Mouse (Mus musculus) kidney, postnatal 0 days (tissue): Measurements from ENCODE around the gene Nutm1. TPM values are rescaled to one million over a fixed set of nuclear protein-coding genes. Genes with fewer than 3 reads are reported as not detected.

Experiments
- ATAC-seq: fragments of 200-750 bp; cut with Nextera tagmentation; replicated peaks from 2 replicates; pipeline ENCODE4 v1.8.0; 2017; ENCODE audit warnings: low read depth, moderate number of reproducible peaks, moderate TSS enrichment, moderate library complexity; ENCODE audit not compliant: low FRiP score
- DNase-seq: peaks from one replicate; pipeline ENCODE4 v3.0.0-alpha.2; 2016; ENCODE audit warnings: low spot score
- H3K27ac ChIP-seq: fragments of 300-500 bp; sonication (generic); 2 replicates; pipeline ENCODE4 v1.5.1; 2014; ENCODE audit warnings: mild to moderate bottlenecking
- H3K27me3 ChIP-seq: fragments of 300-500 bp; sonication (generic); 2 replicates; pipeline ENCODE4 v1.6.1; 2014; ENCODE audit warnings: low read length, mixed read lengths; ENCODE audit not compliant: insufficient read depth
- H3K36me3 ChIP-seq: fragments of 300-500 bp; sonication (generic); 2 replicates; pipeline ENCODE4 v1.6.1; 2014; ENCODE audit warnings: low read length, mixed read lengths; ENCODE audit not compliant: insufficient read depth
- H3K4me1 ChIP-seq: fragments of 300-500 bp; sonication (generic); replicated peaks from 2 replicates; pipeline ENCODE4 v1.6.1; 2014; ENCODE audit warnings: antibody characterized with exemption, low read length, mixed read lengths; ENCODE audit not compliant: insufficient read depth
- H3K4me2 ChIP-seq: fragments of 300-500 bp; sonication (generic); 2 replicates; pipeline ENCODE4 v1.6.1; 2014; ENCODE audit warnings: mild to moderate bottlenecking, low read length, moderate library complexity, mixed read lengths
- H3K4me3 ChIP-seq: fragments of 300-500 bp; sonication (generic); replicated peaks from 2 replicates; pipeline ENCODE4 v1.5.1; 2014; ENCODE audit warnings: low read depth, low read length
- H3K9ac ChIP-seq: fragments of 300-500 bp; sonication (generic); 2 replicates; pipeline ENCODE4 v1.6.1; 2014; ENCODE audit warnings: low read depth, low read length
- H3K9me3 ChIP-seq: fragments of 300-500 bp; sonication (generic); replicated peaks from 2 replicates; pipeline ENCODE4 v1.6.1; 2016; ENCODE audit warnings: low read length, inconsistent platforms, mixed read lengths
- CTCF ChIP-seq: IDR thresholded peaks from 2 replicates; pipeline ENCODE4 v1.5.1; 2016; ENCODE audit warnings: antibody characterized with exemption, low read depth, mild to moderate bottlenecking, moderate library complexity
- WGBS: fragments of 180-500 bp; shearing (Covaris S2); extraction: QIAGEN DNeasy Blood & Tissue Kit; methylation state at CpG from one replicate; pipeline ENCODE4 v1.1.7; 2014; 5-methylcytosine and 5-hydroxymethylcytosine counted together
- polyA plus RNA-seq: library from polyadenylated mRNA; unstranded; fragments of >200 nt; fragmentation: Nextera tagmentation; extraction: Ambion mirVana; gene quantifications from 2 replicates; pipeline ENCODE4 v1.2.1, GENCODE M21; 2015

Nutm1 gene
- polyA plus RNA-seq, 1 experiment from 2014 or later = 0.05 TPM

- DNase-seq (no peak), ATAC-seq (no peak)
- no peaks in the 10 kb centered on the region for H3K36me3 ChIP-seq
- H3K4me3 ChIP-seq = no peak overlapping the region
- no peaks in the 10 kb centered on the region for H3K27me3 ChIP-seq
- WGBS = 94% methylated on average over 2 of the region's 2 CpGs
- no peaks in the 10 kb centered on the region for H3K9me3 ChIP-seq
- no peak for TF ChIP-seq CTCF
- no peak overlapping the region for H3K27ac ChIP-seq
- H3K4me1 ChIP-seq = 0 out of 2 replicates have a peak, but pooled peaks cover 4% of the 10 kb centered on the region
- H3K9ac ChIP-seq = no peak overlapping the region
- no peak overlapping the region for H3K4me2 ChIP-seq
Measured at GRCm38 (mm10) chr2:112272909-112273308, 13.8 kb upstream of the Nutm1 start.

GRCm38 (mm10) chr2:112270011-112270410 is 10.9 kb upstream of the Nutm1 start:
- 0 out of 2 replicates have a peak, but pooled peaks cover 4% of the 10 kb centered on the region for H3K4me1 ChIP-seq
- H3K9me3 ChIP-seq = no peaks in the 10 kb centered on the region
- 90% methylated on average over 2 of the region's 2 CpGs for WGBS
- no peak overlapping the region for H3K9ac ChIP-seq
- H3K36me3 ChIP-seq = no peaks in the 10 kb centered on the region
- H3K4me2 ChIP-seq = no peak overlapping the region
- no peak for TF ChIP-seq CTCF
- DNase-seq (no peak), ATAC-seq (no peak)
- H3K27me3 ChIP-seq = no peaks in the 10 kb centered on the region
- H3K27ac ChIP-seq = no peak overlapping the region
- no peak overlapping the region for H3K4me3 ChIP-seq

GRCm38 (mm10) chr2:112267547-112268269 is 8.6 kb upstream of the Nutm1 start:
- no peaks in the 10 kb centered on the region for H3K9me3 ChIP-seq
- WGBS = 53% methylated on average over 8 of the region's 8 CpGs
- H3K27me3 ChIP-seq = no peaks in the 10 kb centered on the region
- DNase-seq (no peak), ATAC-seq (no peak)
- H3K4me1 ChIP-seq = peaks cover 12% of the 10 kb centered on the region; the same call in 1 of the 2 replicates
- no peak overlapping the region for H3K9ac ChIP-seq
- H3K36me3 ChIP-seq = no peaks in the 10 kb centered on the region
- no peak for TF ChIP-seq CTCF
- H3K4me3 ChIP-seq = peak overlapping the region; percentile 84
- no peak overlapping the region for H3K27ac ChIP-seq
- H3K4me2 ChIP-seq = peak overlapping the region; percentile 81

GRCm38 (mm10) chr2:112266780-112267179 is 7.7 kb upstream of the Nutm1 start:
- H3K9ac ChIP-seq = peak overlapping the region; percentile 85
- DNase-seq = peak; percentile 31

GRCm38 (mm10) chr2:112266242-112266592 is 7.1 kb upstream of the Nutm1 start, which contains the start of gene Gm21985:
Gene Gm21985, plus strand, starts transcription at chr2:112266314.
- ATAC-seq (peak; percentile 26), DNase-seq (peak; percentile 68)
- no peaks in the 10 kb centered on the region for H3K9me3 ChIP-seq
- TF ChIP-seq CTCF = no peak
- peak within 1 kb of the TSS; percentile 81 for H3K4me2 ChIP-seq
- no peaks in the 10 kb centered on the region for H3K27me3 ChIP-seq
- H3K4me1 ChIP-seq = peaks cover 14% of the 10 kb centered on the region; the same call in 1 of the 2 replicates
- peak within 1 kb of the TSS; percentile 91 for H3K27ac ChIP-seq
- no peaks in the 10 kb centered on the region for H3K36me3 ChIP-seq
- 2% methylated on average over 11 of the region's 11 CpGs for WGBS
- peak within 1 kb of the TSS; percentile 85 for H3K9ac ChIP-seq
- H3K4me3 ChIP-seq = peak within 1 kb of the TSS; percentile 84

More at GRCm38 (mm10) chr2:112266780-112267179, 7.7 kb upstream of the Nutm1 start:
- Histone ChIP-seq H3K36me3 (no peaks in the 10 kb centered on the region), H3K4me2 (peak overlapping the region; percentile 81), H3K27me3 (no peaks in the 10 kb centered on the region), H3K4me3 (peak overlapping the region; percentile 84), H3K4me1 (peaks cover 14% of the 10 kb centered on the region; the same call in 1 of the 2 replicates), H3K27ac (peak overlapping the region; percentile 91; the same call in 1 of the 2 replicates), H3K9me3 (no peaks in the 10 kb centered on the region)
- no peak for ATAC-seq
- TF ChIP-seq CTCF = no peak
- WGBS = 21% methylated on average over 10 of the region's 10 CpGs

GRCm38 (mm10) chr2:112265448-112266241 is 6.6 kb upstream of the Nutm1 start, which contains the start of gene Slc12a6:
Gene Slc12a6, plus strand, starts transcription at chr2:112265825.
- no peaks in the 10 kb centered on the region for H3K27me3 ChIP-seq
- ATAC-seq (peak; percentile 95), DNase-seq (peak; percentile 96)
- peak within 1 kb of the TSS; percentile 84 for H3K4me3 ChIP-seq
- peak within 1 kb of the TSS; percentile 81 for H3K4me2 ChIP-seq
- under 1% methylated on average over 72 of the region's 85 CpGs for WGBS
- no peaks in the 10 kb centered on the region for H3K9me3 ChIP-seq
- TF ChIP-seq CTCF = peak; percentile 43; the same call in 1 of the 2 replicates
- no peaks in the 10 kb centered on the region for H3K36me3 ChIP-seq
- peak within 1 kb of the TSS; percentile 91 for H3K27ac ChIP-seq
- peaks cover 14% of the 10 kb centered on the region; the same call in 1 of the 2 replicates for H3K4me1 ChIP-seq
- peak within 1 kb of the TSS; percentile 85 for H3K9ac ChIP-seq
